Mouse (Mus musculus): ENCODE data around the gene Atf7ip. TPM values are rescaled to one million over a fixed set of nuclear protein-coding genes. Genes with fewer than 3 reads are reported as not detected.
A peak's percentile ranks its signal among the peaks of the same experiment; 100 is the strongest.

Atf7ip gene
- total RNA-seq, 2 experiments from 2014 or later = 119 to 122 TPM

DNA sequence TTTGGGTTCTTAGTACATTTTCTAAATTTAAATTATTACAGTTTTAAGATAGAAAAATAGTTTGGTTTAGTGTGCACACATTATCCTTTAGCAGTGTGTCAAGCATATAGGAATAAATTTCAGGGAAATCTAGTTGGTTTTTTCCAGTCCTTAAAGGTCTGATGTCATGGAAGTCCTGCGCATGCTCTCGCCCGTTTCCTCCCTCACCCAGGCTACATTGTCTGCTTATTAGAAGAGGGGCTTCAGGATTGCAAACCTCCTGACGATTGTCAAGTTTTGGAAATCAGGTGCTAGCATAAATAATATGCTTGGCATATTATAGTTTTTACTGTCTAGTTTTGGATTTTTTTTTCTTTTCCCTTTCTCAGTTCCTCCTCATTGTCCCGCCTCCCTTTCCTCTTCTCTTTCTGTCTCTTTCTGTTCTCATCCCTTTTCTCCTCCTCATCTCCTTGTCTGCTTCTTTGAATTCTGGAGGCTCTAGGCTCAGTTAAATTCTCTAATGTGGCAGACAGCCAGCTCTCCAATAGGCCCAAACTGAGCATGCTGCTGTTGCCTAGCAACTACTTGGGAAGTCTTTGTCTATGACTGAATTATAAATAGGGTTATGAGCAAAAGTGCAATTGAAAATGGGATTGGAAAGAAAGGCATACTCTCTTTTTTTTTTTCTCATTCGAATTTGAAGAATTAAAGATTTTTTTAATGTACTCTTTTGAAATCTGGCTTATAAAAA, 42.2 kb downstream of the Atf7ip start:
- TF ChIP-seq CTCF (IDR thresholded peaks at IDR 0.05) = no peak
- H3K4me3 ChIP-seq = no peak overlapping the region
- H3K27ac ChIP-seq = peak overlapping the region; percentile 86
- peak; percentile 71 to 78 for DNase-seq (ENCODE audit: extremely low spot score in 1 of 2, low spot score in 2 of 2)
- intact Hi-C loops (cut with DNase I) = no loop called here

DNA sequence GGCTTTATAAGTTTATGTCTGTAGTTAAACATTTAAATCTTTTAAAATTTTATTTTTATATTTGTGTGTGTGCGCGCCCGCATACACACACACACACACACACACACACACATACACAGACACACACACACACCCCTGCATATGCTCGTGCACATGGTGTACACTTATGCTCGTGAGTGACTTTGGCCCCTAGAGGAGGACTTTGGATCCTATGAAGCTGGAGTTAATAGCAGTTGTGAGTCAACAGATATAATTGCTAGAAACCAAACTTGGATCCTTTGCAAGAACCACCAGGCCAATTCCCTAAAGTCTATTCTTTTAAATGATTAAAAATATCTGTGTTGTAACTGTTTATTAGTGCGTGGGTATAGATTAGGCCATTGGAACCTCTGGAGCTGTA, 42.8 kb downstream of the Atf7ip start:
- Histone ChIP-seq H3K27ac (peak overlapping the region; percentile 86), H3K4me3 (no peak overlapping the region)
- intact Hi-C loops (cut with DNase I) = no loop called here
- no peak for DNase-seq (ENCODE audit: extremely low spot score in 1 of 2, low spot score in 2 of 2)
- TF ChIP-seq CTCF (IDR thresholded peaks at IDR 0.05) = no peak; the same call in 1 of the 2 replicates

DNA sequence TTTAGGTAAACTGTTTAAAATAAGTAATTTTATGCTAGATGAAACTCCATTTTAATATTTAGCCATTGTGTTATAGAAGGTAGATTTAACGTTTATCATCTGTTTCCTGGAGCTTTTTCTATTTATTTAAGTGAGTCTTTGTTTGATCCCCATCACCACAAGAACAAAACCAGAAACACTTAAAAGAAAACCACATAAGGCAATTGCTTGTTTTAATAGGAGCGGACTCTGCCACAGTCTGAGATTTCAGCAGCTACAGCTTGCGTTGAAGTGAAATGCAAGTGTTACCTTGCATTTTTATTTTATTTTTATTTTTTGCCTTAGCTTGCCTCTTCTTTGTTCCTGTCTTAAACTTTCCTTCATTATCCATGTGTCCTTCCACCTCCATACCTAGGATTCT, 43.6 kb downstream of the Atf7ip start:
- Histone ChIP-seq H3K4me3 (no peak overlapping the region), H3K27ac (peak overlapping the region; percentile 86)
- no peak for TF ChIP-seq CTCF (IDR thresholded peaks at IDR 0.05)
- no peak for DNase-seq (ENCODE audit: extremely low spot score in 1 of 2, low spot score in 2 of 2)
- intact Hi-C loops (cut with DNase I) = no loop called here

DNA sequence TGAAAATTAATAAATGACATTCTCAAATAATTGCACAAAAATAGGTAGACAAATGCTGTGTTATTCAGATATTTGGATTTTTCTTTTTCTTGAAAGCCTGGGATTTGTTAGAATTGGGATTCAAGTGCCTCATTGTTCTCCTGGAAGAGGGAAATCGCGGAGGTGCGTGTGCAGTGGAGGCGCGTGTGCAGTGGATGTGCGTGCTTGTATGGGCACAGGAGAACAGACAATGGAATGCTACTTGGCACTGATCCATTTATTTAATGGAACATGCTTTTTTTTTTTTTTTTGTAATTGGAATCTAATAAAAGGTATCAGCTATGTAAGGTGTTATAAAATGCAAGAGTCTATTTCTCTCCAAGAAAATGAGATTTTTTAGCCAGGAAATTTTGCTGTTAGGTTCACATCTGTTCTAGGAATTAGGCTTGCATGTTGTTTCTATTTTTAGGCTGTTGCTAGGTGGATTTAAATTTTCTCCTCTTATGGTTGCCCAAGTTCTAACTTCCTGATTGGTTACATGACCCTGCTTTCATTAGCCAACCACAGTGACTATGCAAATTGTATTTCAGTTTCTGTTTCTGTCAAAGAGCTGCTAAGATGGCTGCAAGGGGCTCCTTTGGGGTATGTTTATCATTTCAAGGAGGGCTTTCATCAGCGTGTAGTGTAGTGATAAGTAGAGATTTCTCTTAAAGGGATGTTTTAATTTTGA, 44.8 kb downstream of the Atf7ip start:
- DNase-seq (ENCODE audit: extremely low spot score in 1 of 2, low spot score in 2 of 2) = no peak
- intact Hi-C loops (cut with DNase I) = no loop called here
- TF ChIP-seq CTCF (IDR thresholded peaks at IDR 0.05) = no peak
- peak overlapping the region; percentile 86 for H3K27ac ChIP-seq
- peak overlapping the region; percentile 40 for H3K4me3 ChIP-seq

DNA sequence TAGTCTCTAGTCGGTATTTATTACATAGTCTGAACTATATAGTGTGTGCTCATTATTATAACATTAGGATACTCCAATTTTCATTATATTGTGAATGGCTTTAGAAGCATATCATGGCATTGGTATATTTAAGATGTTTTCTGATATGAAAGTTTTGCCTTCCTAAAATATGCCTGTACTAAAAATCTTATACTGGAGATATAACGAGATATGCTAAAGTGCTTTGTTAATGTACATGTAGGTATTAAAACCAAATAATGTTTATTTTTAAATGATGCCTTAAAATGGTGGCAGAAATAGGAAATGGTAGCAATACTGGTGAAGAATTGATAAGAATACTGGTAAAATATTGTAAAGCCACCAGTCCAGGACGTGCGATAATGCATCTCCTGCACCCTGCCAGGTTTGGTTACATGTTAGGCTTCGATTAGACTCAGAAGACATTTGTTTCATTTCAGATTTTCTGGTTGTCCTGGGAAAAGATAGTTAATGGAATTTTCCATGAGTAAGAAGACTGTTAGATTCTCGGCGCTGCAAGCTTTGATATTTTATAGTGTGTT, 45.7 kb downstream of the Atf7ip start:
- no peak for TF ChIP-seq CTCF (IDR thresholded peaks at IDR 0.05)
- Histone ChIP-seq H3K27ac (peak overlapping the region; percentile 86), H3K4me3 (peak overlapping the region; percentile 40)
- DNase-seq (ENCODE audit: extremely low spot score in 1 of 2, low spot score in 2 of 2) = no peak
- intact Hi-C loops (cut with DNase I) = loop anchor here (2.0 kb wide), 1 partner anchor 33 kb away; no protein-coding TSS in a partner anchor

DNA sequence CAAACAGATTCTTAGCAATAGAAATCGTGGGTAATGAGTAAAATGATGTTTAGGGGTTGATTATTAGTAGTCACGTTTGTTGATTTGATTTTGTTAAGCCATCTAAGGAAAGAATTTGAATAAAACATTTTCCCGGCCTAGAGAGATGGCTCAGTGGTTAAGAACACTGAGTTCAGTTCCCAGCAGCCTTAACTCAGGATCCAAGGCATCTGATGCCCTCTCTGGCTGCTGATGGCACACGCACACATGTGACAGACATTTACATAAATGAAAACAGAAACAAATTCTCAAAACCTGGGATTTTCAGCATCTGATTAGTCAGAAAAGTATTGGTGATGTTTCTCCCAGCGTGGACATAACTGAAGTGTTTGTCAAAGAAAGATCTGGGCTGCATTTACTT, 47.2 kb downstream of the Atf7ip start:
- peak overlapping the region; percentile 79 for H3K27ac ChIP-seq
- TF ChIP-seq CTCF (IDR thresholded peaks at IDR 0.05) = no peak
- H3K4me3 ChIP-seq = no peak overlapping the region; the same call in 1 of the 2 replicates
- no peak for DNase-seq (ENCODE audit: extremely low spot score in 1 of 2, low spot score in 2 of 2)
- intact Hi-C loops (cut with DNase I) = loop anchor here (2.0 kb wide), 1 partner anchor 34 kb away; no protein-coding TSS in a partner anchor

DNA sequence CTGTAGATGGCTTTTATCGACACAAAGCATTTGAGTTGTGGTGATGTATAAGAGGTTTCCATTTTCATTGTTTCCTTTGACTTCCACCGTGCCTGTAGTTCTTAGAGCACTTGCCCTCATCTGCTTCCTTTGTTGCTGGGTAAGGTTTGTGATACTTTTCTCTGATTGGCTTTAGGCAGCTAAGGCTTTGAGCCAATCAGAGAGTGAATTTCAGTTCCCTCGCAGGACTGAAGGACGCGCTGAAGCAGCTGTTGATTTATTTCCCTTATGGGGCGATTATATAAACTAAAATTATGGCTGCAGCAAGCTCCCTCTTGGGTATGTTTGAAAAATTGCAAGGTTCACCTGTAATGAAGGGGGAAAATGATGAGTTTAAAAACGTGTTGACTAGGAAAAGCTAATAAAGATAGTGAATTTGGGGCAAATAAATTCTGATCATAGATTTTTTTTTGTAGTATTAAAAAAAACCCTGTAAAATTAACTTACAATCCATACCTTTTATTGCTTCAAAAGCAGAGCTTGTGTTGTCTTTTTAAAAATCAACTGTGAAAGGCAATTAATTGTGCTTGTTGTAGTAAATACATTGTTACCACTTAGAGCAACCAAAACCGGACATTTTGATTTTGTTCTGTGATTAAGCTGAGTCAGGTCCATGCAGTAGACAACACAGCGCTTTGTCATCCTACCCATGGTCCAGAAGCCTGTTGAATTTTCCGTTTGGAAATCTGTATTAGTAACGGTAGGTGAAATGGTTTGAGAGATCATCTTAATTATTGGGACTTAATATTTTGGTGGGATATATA, 48.0 kb downstream of the Atf7ip start:
- intact Hi-C loops (cut with DNase I) = loop anchor here (2.0 kb wide), 1 partner anchor 35 kb away; no protein-coding TSS in a partner anchor

DNA sequence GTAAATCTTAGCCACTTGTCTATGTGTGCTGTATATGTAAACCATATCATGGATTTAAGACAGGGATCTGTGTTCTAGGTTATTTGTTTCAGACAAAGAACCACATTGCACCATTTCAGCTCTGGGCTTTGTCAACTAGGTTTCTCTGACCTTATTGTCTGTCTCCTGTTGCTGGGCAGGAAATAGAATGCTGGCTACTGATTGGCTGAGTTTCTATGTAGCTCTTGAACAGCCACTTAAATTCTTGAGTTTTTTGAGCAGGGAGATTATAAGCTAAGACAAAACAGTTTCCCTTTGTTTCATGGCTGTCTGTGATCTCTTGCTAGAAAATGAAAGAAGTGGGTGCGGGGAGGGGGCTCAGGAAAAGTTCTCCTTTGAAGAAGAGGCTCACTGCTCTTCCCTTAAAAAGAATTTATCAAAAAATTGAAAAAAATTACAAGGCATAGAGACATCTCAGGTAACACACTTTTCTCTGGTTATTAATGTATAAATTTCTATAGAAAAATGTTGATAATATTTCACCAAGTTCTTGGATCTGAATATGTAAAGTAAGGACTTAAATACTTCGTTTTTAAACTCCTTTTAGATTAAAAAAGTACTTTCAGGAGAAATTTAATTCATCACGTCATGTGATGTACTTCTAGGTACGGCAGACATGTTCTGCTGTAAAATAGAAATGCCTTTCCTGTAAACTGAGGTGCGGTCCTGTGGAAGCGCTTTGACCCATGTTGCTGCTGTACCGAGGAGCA, 49.0 kb downstream of the Atf7ip start:
- Histone ChIP-seq H3K27ac (peak overlapping the region; percentile 79), H3K4me3 (peak overlapping the region; percentile 32)
- DNase-seq (ENCODE audit: extremely low spot score in 1 of 2, low spot score in 2 of 2) = no peak
- intact Hi-C loops (cut with DNase I) = loop anchor here (1.0 kb wide), 2 partner anchors 89 to 133 kb away; no protein-coding TSS in a partner anchor
- TF ChIP-seq CTCF (IDR thresholded peaks at IDR 0.05) = no peak

More for the DNA sequence above, 48.0 kb downstream of the Atf7ip start:
- peak; percentile 40 for TF ChIP-seq CTCF (IDR thresholded peaks at IDR 0.05)
- H3K4me3 ChIP-seq = peak overlapping the region; percentile 22
- peak in 1 of 2 experiments; percentile 54 for DNase-seq (ENCODE audit: extremely low spot score in 1 of 2, low spot score in 2 of 2)
- H3K27ac ChIP-seq = peak overlapping the region; percentile 79

DNA sequence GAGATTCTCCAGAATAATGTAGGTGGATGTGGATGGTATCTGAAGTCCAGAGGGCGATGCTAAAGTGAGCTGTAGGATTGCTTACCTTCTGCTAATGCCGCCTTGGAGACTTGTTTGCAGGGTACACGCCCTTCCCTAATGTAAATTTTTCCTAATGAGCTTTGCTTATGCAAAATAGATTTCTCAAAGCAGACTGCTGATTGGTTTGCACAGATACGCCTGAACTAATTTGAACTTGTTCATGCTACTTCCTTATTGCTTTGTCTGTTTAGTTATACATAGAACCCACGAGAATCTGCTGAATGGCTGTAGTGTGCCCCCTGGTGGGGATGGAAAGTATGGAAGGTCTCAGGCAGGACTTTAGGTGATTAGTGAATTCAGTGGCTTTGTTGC, 49.6 kb downstream of the Atf7ip start:
- DNase-seq (ENCODE audit: extremely low spot score in 1 of 2, low spot score in 2 of 2) = peak; percentile 56 to 69
- intact Hi-C loops (cut with DNase I) = loop anchor here (1.0 kb wide), 2 partner anchors 89 to 133 kb away; no protein-coding TSS in a partner anchor
- H3K27ac ChIP-seq = peak overlapping the region; percentile 79
- H3K4me3 ChIP-seq = peak overlapping the region; percentile 32
- TF ChIP-seq CTCF (IDR thresholded peaks at IDR 0.05) = peak; percentile 85

DNA sequence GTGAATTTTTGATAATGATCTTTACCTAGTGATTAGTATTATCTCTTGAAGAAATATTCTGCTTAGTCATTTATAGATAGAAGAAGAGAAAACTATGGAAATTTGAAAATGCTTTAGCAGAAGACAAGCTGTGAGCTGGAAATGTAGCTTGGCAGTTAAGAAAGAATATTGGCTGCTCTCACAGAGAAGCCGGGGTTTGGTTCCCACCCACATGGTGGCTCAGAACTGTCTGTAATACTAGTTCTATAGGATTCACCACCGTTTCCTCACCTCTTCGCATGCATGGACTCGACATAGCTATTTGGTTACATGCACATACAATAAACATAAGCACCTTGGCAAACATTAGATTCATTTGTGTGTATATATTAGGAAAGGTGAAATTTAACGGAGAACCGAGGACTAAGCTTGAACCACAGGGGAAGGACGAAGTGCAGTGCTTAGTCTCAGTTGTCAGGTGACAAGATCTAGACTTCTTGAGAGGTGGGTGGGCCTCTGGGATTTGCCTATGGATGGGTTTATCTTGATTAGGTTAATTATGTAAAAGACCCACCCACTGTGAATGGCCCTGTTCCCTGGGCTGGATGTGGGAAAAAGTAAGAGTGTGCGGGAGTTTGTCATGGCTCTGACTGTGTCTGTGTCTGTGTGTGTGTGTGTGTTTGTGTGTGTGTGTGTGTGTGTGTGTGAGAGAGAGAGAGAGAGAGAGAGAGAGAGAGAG, 52.5 kb downstream of the Atf7ip start:
- DNase-seq (ENCODE audit: extremely low spot score in 1 of 2, low spot score in 2 of 2) = no peak
- intact Hi-C loops (cut with DNase I) = no loop called here
- no peak overlapping the region for H3K4me3 ChIP-seq
- peak overlapping the region; percentile 65 for H3K27ac ChIP-seq
- no peak for TF ChIP-seq CTCF (IDR thresholded peaks at IDR 0.05)
